In genomic region chr13:59934556-59934955, GRCm38 (mm10) we compare ENCODE assay signal across 22 mouse cellular contexts.
DNase-seq lines count a peak whose midpoint lies in the region; ATAC-seq and TF ChIP-seq lines count a peak whose summit lies in the region.
"Had no signal": no experiment of that assay in that cellular context is flagged by ENCODE, and none has a peak within 500 bp of the region (broad histone marks: within the 10 kb centered on the region; RNA-seq: fewer than 3 reads in every experiment).

No protein-coding gene starts in this region.

- H3K27ac ChIP-seq in forebrain, embryonic 11.5 days (ENCODE audit: low read depth, low read length), result no peak overlapping the region
- no peak overlapping the region for H3K27ac ChIP-seq in forebrain, embryonic 16.5 days (ENCODE audit: low read length)
- no peak overlapping the region for H3K27ac ChIP-seq in layer of hippocampus, adult 2 months
- H3K27ac ChIP-seq: hindbrain, embryonic 14.5 days; kidney, postnatal 0 days; liver, embryonic 12.5 days; midbrain, embryonic 15.5 days had no signal

- H3K4me1 ChIP-seq in forebrain, embryonic 11.5 days (replicated peaks; ENCODE audit: control insufficient read depth, insufficient read depth, low read length), result no peaks in the 10 kb centered on the region
- H3K4me1 ChIP-seq in forebrain, embryonic 16.5 days (replicated peaks; ENCODE audit: control insufficient read depth, insufficient read depth, low read length), result no peaks in the 10 kb centered on the region
- H3K4me1 ChIP-seq: liver, embryonic 12.5 days; megakaryocyte, embryonic 14.5 days; midbrain, embryonic 15.5 days had no signal

- DNase-seq in forebrain, embryonic 11.5 days (ENCODE audit: low spot score), result peak; percentile 32
- peak; percentile 16 to 30 for DNase-seq in layer of hippocampus, adult 2 months (ENCODE audit: low spot score in 2 of 2)
- no peak for DNase-seq in layer of hippocampus, postnatal 14 days (ENCODE audit: low spot score in 2 of 2)
- DNase-seq in right cerebral cortex, adult 2 months (ENCODE audit: low spot score in 2 of 2), result peak; percentile 17 to 29
- DNase-seq in right cerebral cortex, adult 18-20 months, result no peak
- peak; percentile 53 for DNase-seq in telencephalon, adult 2 months (ENCODE audit: low read depth, low spot score)
- no peak for DNase-seq in urinary bladder, adult 18-20 months (ENCODE audit: low spot score in 2 of 2)
- DNase-seq: cerebellum, adult 2 months; cerebellum, postnatal 36 days; heart, adult 18-20 months; heart, postnatal 36 days; kidney, adult 11 months; lung, adult 2 months; thymus, postnatal 36 days had no signal

- WGBS in forebrain, embryonic 11.5 days, result 59% methylated on average over 1 of the region's 1 CpGs
- WGBS in forebrain, embryonic 16.5 days, result 58% methylated on average over 1 of the region's 1 CpGs

- H3K4me3 ChIP-seq in forebrain, embryonic 11.5 days (ENCODE audit: low read depth, low read length), result no peak overlapping the region
- no peak overlapping the region for H3K4me3 ChIP-seq in forebrain, embryonic 16.5 days (replicated peaks; ENCODE audit: low read length)
- no peak overlapping the region for H3K4me3 ChIP-seq in layer of hippocampus, adult 2 months
- H3K4me3 ChIP-seq: liver, embryonic 12.5 days; megakaryocyte, embryonic 14.5 days; midbrain, embryonic 15.5 days had no signal

- TF ChIP-seq CTCF in layer of hippocampus, adult 2 months (conservative IDR thresholded peaks at IDR 0.05), result no peak

- no peaks in the 10 kb centered on the region for H3K9me3 ChIP-seq in forebrain, embryonic 11.5 days (ENCODE audit: control insufficient read depth, low read length)
- no peaks in the 10 kb centered on the region for H3K9me3 ChIP-seq in forebrain, embryonic 16.5 days (ENCODE audit: control insufficient read depth, low read length)
- H3K9me3 ChIP-seq: liver, embryonic 12.5 days; megakaryocyte, embryonic 14.5 days; midbrain, embryonic 15.5 days had no signal

- no peak overlapping the region for H3K9ac ChIP-seq in forebrain, embryonic 11.5 days (ENCODE audit: low read length)
- H3K9ac ChIP-seq in forebrain, embryonic 16.5 days (replicated peaks; ENCODE audit: low read depth, low read length), result no peak overlapping the region
- H3K9ac ChIP-seq: hindbrain, embryonic 14.5 days; liver, embryonic 12.5 days; midbrain, embryonic 15.5 days had no signal

- H3K36me3 ChIP-seq in forebrain, embryonic 11.5 days (ENCODE audit: control insufficient read depth, insufficient read depth, low read length), result no peaks in the 10 kb centered on the region
- H3K36me3 ChIP-seq in forebrain, embryonic 16.5 days (ENCODE audit: control insufficient read depth, insufficient read depth), result no peaks in the 10 kb centered on the region
- H3K36me3 ChIP-seq: G1E; liver, embryonic 12.5 days; midbrain, embryonic 15.5 days had no signal

- no peaks in the 10 kb centered on the region for H3K27me3 ChIP-seq in forebrain, embryonic 11.5 days (ENCODE audit: control insufficient read depth, insufficient read depth, low read length)
- no peaks in the 10 kb centered on the region for H3K27me3 ChIP-seq in forebrain, embryonic 16.5 days (replicated peaks; ENCODE audit: control insufficient read depth, insufficient read depth, low read length)
- H3K27me3 ChIP-seq: midbrain, embryonic 15.5 days had no signal

- H3K4me2 ChIP-seq in forebrain, embryonic 11.5 days (ENCODE audit: low read depth, low read length, severe bottlenecking), result no peak overlapping the region
- no peak overlapping the region for H3K4me2 ChIP-seq in forebrain, embryonic 16.5 days (ENCODE audit: low read length)
- H3K4me2 ChIP-seq: hindbrain, embryonic 14.5 days; liver, embryonic 12.5 days; midbrain, embryonic 15.5 days had no signal

- ATAC-seq in forebrain, embryonic 11.5 days (replicated peaks; ENCODE audit: low FRiP score), result no peak
- no peak for ATAC-seq in forebrain, embryonic 16.5 days
- ATAC-seq: forebrain, embryonic 14.5 days; liver, embryonic 12.5 days; midbrain, embryonic 15.5 days had no signal

Comparison
In these comparisons a context has a peak if more than half of its experiments do, and no peak if none do; other contexts are left out.
1. DNase-seq: peak in forebrain, embryonic 11.5 days (single experiment), layer of hippocampus, adult 2 months (2 of 2), right cerebral cortex, adult 2 months (2 of 2) and telencephalon, adult 2 months (single experiment); none in layer of hippocampus, postnatal 14 days (0 of 2), right cerebral cortex, adult 18-20 months (single experiment) and urinary bladder, adult 18-20 months (0 of 2).